Mouse (Mus musculus): ENCODE results near the gene Hic1.

DNA sequence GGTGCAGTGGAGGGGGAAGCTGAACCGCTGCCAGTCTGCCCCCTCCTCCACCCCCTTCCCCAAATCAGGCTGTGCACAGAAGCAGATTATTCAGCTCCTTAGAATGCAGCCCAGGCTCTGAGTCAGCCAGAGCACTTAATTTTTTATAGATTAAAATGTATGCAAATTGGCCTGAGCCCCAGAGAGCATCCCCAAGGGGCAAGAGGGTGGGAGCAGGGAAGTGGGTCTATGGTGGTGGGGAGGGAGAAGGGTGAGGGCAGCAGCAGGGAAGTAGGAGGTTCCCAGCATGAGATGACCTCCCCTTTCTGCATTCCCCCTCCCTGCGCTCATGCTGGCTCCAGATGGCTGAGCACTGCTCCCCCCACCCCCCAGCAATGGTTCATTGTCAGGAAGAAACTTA, 15.7 kb upstream of the Hic1 start:
- TF ChIP-seq POLR2A (IDR thresholded peaks at IDR 0.05; ENCODE audit: control insufficient read depth, extremely low read depth, insufficient read depth, low read length, poor library complexity) (no peak), CTCF (IDR thresholded peaks at IDR 0.05; ENCODE audit: borderline replicate concordance, control insufficient read depth, extremely low read depth, insufficient read depth, low read length, poor library complexity) (no peak)
